Mouse (Mus musculus) brain, embryonic 14.5 days (tissue): ENCODE results near the gene Eml5. TPM values are rescaled to one million over a fixed set of nuclear protein-coding genes. Genes with fewer than 3 reads are reported as not detected.

Experiments
- DNase-seq: peaks from one replicate; pipeline ENCODE4 v3.0.0-alpha.2; 2011; ENCODE audit warnings: low read depth
- CTCF ChIP-seq: fragments of 200-500 bp; IDR thresholded peaks from 2 replicates; pipeline ENCODE4 v1.5.1; 2012; ENCODE audit warnings: inconsistent platforms, mild to moderate bottlenecking, moderate library complexity, borderline replicate concordance; ENCODE audit not compliant: insufficient read depth, insufficient read length; ENCODE audit errors: extremely low read depth
- POLR2A ChIP-seq: fragments of 200-500 bp; IDR thresholded peaks from 2 replicates; pipeline ENCODE4 v1.6.1; 2012; ENCODE audit warnings: mild to moderate bottlenecking, inconsistent platforms, borderline replicate concordance; ENCODE audit not compliant: poor library complexity, insufficient read depth, insufficient read length, severe bottlenecking; ENCODE audit errors: extremely low read depth
- polyA plus RNA-seq: library from polyadenylated mRNA; depleted of rRNA; stranded (reverse); fragments of >200 nt; gene quantifications from 2 replicates; pipeline ENCODE4 v1.2.3, GENCODE M21; 2012; rRNA removed

Eml5 gene
- polyA plus RNA-seq: 68.8 and 71.3 TPM in 2 replicates

GRCm38 (mm10) chr12:98900881-98901801, at the start of gene Eml5:
Gene Eml5 (minus strand): TSS chr12:98901484.
- peak; percentile 92 for DNase-seq
- no peak for TF ChIP-seq CTCF
- TF ChIP-seq POLR2A: peak; percentile 94

- TF ChIP-seq POLR2A: no peak
- TF ChIP-seq CTCF: no peak
- no peak for DNase-seq
Measured at GRCm38 (mm10) chr12:98932856-98933255, 31.6 kb upstream of the Eml5 start.

- TF ChIP-seq POLR2A (no peak), CTCF (no peak)
- no peak for DNase-seq
Measured at GRCm38 (mm10) chr12:98932441-98932840, 31.2 kb upstream of the Eml5 start.

GRCm38 (mm10) chr12:98931174-98931573, 29.9 kb upstream of the Eml5 start:
- TF ChIP-seq CTCF (no peak), POLR2A (no peak)
- peak; percentile 42 for DNase-seq

- DNase-seq: peak; percentile 97
- TF ChIP-seq CTCF (no peak), POLR2A (peak; percentile 73; the same call in 1 of the 2 replicates)
Measured at GRCm38 (mm10) chr12:98920194-98920991, 19.1 kb upstream of the Eml5 start, which contains the start of gene Ttc8. Gene Ttc8 (plus strand): TSS chr12:98920574.

GRCm38 (mm10) chr12:98910096-98910495, 8.8 kb upstream of the Eml5 start:
- no peak for TF ChIP-seq CTCF
- TF ChIP-seq POLR2A: no peak
- no peak for DNase-seq

- TF ChIP-seq CTCF (no peak), POLR2A (no peak)
- DNase-seq: no peak
Measured at GRCm38 (mm10) chr12:98905466-98905865, 4.2 kb upstream of the Eml5 start.

- TF ChIP-seq CTCF (no peak), POLR2A (no peak)
- peak; percentile 61 for DNase-seq
Measured at GRCm38 (mm10) chr12:98900341-98900880, 873 bp downstream of the Eml5 start.

GRCm38 (mm10) chr12:98899676-98900075, 1.6 kb downstream of the Eml5 start:
- DNase-seq: no peak
- TF ChIP-seq CTCF: no peak
- no peak for TF ChIP-seq POLR2A

- TF ChIP-seq POLR2A: no peak
- no peak for TF ChIP-seq CTCF
- no peak for DNase-seq
Measured at GRCm38 (mm10) chr12:98896761-98897160, 4.5 kb downstream of the Eml5 start.

GRCm38 (mm10) chr12:98884515-98884914, 16.8 kb downstream of the Eml5 start:
- 0 out of 2 replicates have a peak, but pooled peaks have one; percentile 21 for TF ChIP-seq CTCF
- no peak for TF ChIP-seq POLR2A
- DNase-seq: peak; percentile 55

GRCm38 (mm10) chr12:98881796-98882195, 19.5 kb downstream of the Eml5 start:
- DNase-seq: peak; percentile 47
- TF ChIP-seq POLR2A: no peak
- TF ChIP-seq CTCF: no peak
